Mouse (Mus musculus) cerebellum, adult 9-10 months (tissue): Measurements from ENCODE around the gene Eml1.
A peak's percentile ranks its signal among the peaks of the same experiment; 100 is the strongest.

ENCODE experiments used
- DNase-seq: peaks from one replicate; pipeline ENCODE4 v3.0.0; 2022

The Eml1 gene

GRCm38 (mm10) chr12:108422858-108423631 is 52.3 kb downstream of the Eml1 start:
- DNase-seq: peak; percentile 89

GRCm38 (mm10) chr12:108430964-108431363 is 60.2 kb downstream of the Eml1 start:
- DNase-seq: no peak

GRCm38 (mm10) chr12:108431714-108432113 is 61.0 kb downstream of the Eml1 start:
- DNase-seq: no peak

GRCm38 (mm10) chr12:108432578-108432977 is 61.8 kb downstream of the Eml1 start:
- DNase-seq: peak; percentile 76

- DNase-seq: peak; percentile 32
Observed at GRCm38 (mm10) chr12:108433030-108433429, 62.3 kb downstream of the Eml1 start.

GRCm38 (mm10) chr12:108433498-108433897 is 62.7 kb downstream of the Eml1 start:
- no peak for DNase-seq

- DNase-seq: no peak
Observed at GRCm38 (mm10) chr12:108435444-108436015, 64.8 kb downstream of the Eml1 start.

- no peak for DNase-seq
Observed at GRCm38 (mm10) chr12:108436029-108436923, 65.5 kb downstream of the Eml1 start.

- DNase-seq: no peak
Observed at GRCm38 (mm10) chr12:108437446-108437845, 66.7 kb downstream of the Eml1 start.

GRCm38 (mm10) chr12:108443271-108443670 is 72.5 kb downstream of the Eml1 start:
- DNase-seq: no peak

- DNase-seq: no peak
Observed at GRCm38 (mm10) chr12:108443708-108444107, 73.0 kb downstream of the Eml1 start.

GRCm38 (mm10) chr12:108444166-108445115 is 73.7 kb downstream of the Eml1 start:
- DNase-seq: no peak

- DNase-seq: peak; percentile 48
Observed at GRCm38 (mm10) chr12:108446721-108447120, 76.0 kb downstream of the Eml1 start.

GRCm38 (mm10) chr12:108448396-108448795 is 77.6 kb downstream of the Eml1 start:
- DNase-seq: no peak

GRCm38 (mm10) chr12:108449935-108450334 is 79.2 kb downstream of the Eml1 start:
- DNase-seq: no peak

- no peak for DNase-seq
Observed at GRCm38 (mm10) chr12:108450546-108450945, 79.8 kb downstream of the Eml1 start.

GRCm38 (mm10) chr12:108452151-108452874 is 81.6 kb downstream of the Eml1 start:
- no peak for DNase-seq

GRCm38 (mm10) chr12:108453561-108454044 is 82.8 kb downstream of the Eml1 start:
- no peak for DNase-seq

- DNase-seq: peak; percentile 85
Observed at GRCm38 (mm10) chr12:108455004-108455403, 84.2 kb downstream of the Eml1 start.

- DNase-seq: no peak
Observed at GRCm38 (mm10) chr12:108472898-108473297, 102.1 kb downstream of the Eml1 start.

GRCm38 (mm10) chr12:108474440-108474839 is 103.7 kb downstream of the Eml1 start:
- DNase-seq: no peak
